Mouse (Mus musculus) intestine, postnatal 0 days (tissue): ENCODE results near the gene Pla2g16. TPM values are rescaled to one million over a fixed set of nuclear protein-coding genes. Genes with fewer than 3 reads are reported as not detected.

Source experiments
- ATAC-seq: fragments of 200-750 bp; cut with Nextera tagmentation; 2 replicates; pipeline ENCODE4 v1.8.0; 2017; ENCODE audit warnings: mild to moderate bottlenecking, moderate TSS enrichment, moderate library complexity
- H3K27ac ChIP-seq: fragments of 300-500 bp; sonication (generic); 2 replicates; pipeline ENCODE4 v1.5.1; 2014; ENCODE audit warnings: mild to moderate bottlenecking, low read depth, low read length, moderate library complexity
- H3K27me3 ChIP-seq: fragments of 300-500 bp; sonication (generic); replicated peaks from 2 replicates; pipeline ENCODE4 v1.6.1; 2014; ENCODE audit warnings: low read length, mixed read lengths; ENCODE audit not compliant: control insufficient read depth, insufficient read depth
- H3K36me3 ChIP-seq: fragments of 300-500 bp; sonication (generic); 2 replicates; pipeline ENCODE4 v1.6.1; 2014; ENCODE audit warnings: mild to moderate bottlenecking, moderate library complexity; ENCODE audit not compliant: control insufficient read depth, insufficient read depth
- H3K4me1 ChIP-seq: fragments of 300-500 bp; sonication (generic); replicated peaks from 2 replicates; pipeline ENCODE4 v1.6.1; 2014; ENCODE audit warnings: antibody characterized with exemption, low read length, mixed read lengths; ENCODE audit not compliant: control insufficient read depth, insufficient read depth
- H3K4me2 ChIP-seq: fragments of 300-500 bp; sonication (generic); replicated peaks from 2 replicates; pipeline ENCODE4 v1.6.1; 2014; ENCODE audit warnings: low read depth, mild to moderate bottlenecking, moderate library complexity
- H3K4me3 ChIP-seq: fragments of 300-500 bp; sonication (generic); 2 replicates; pipeline ENCODE4 v1.5.1; 2014; ENCODE audit warnings: low read depth, low read length
- H3K9ac ChIP-seq: fragments of 300-500 bp; sonication (generic); 2 replicates; pipeline ENCODE4 v1.6.1; 2014; ENCODE audit warnings: mild to moderate bottlenecking, low read depth, low read length
- H3K9me3 ChIP-seq: fragments of 300-500 bp; sonication (generic); 2 replicates; pipeline ENCODE4 v1.6.1; 2016; ENCODE audit warnings: mixed run types; ENCODE audit not compliant: control insufficient read depth
- CTCF ChIP-seq: sonication (generic); IDR thresholded peaks from 2 replicates; pipeline ENCODE4 v1.5.1; 2016; ENCODE audit warnings: low read depth, mild to moderate bottlenecking, control low read depth, antibody characterized with exemption, moderate library complexity
- WGBS: fragments of 180-500 bp; shearing (Covaris S2); extraction: QIAGEN DNeasy Blood & Tissue Kit; methylation state at CpG from one replicate; pipeline ENCODE4 v1.1.7; 2014; 5-methylcytosine and 5-hydroxymethylcytosine counted together
- polyA plus RNA-seq: library from polyadenylated mRNA; unstranded; fragments of >200 nt; fragmentation: Nextera tagmentation; extraction: Ambion mirVana; gene quantifications from 2 replicates; pipeline ENCODE4 v1.2.1, GENCODE M21; 2015

Pla2g16 gene
- polyA plus RNA-seq, 1 experiment from 2014 or later: 6.4 TPM

GRCm38 (mm10) chr19:7524879-7525278 is 32.4 kb upstream of the Pla2g16 start:
- ATAC-seq: no peak
- Histone ChIP-seq H3K27ac (no peak overlapping the region), H3K9ac (no peak overlapping the region), H3K4me1 (no peaks in the 10 kb centered on the region), H3K27me3 (no peaks in the 10 kb centered on the region), H3K9me3 (no peaks in the 10 kb centered on the region), H3K4me3 (no peak overlapping the region), H3K36me3 (peaks cover 37% of the 10 kb centered on the region), H3K4me2 (no peak overlapping the region)
- WGBS: 76% methylated on average over 3 of the region's 3 CpGs
- TF ChIP-seq CTCF: no peak

GRCm38 (mm10) chr19:7528639-7529428 is 28.4 kb upstream of the Pla2g16 start:
- no peak for ATAC-seq
- no peaks in the 10 kb centered on the region for H3K4me1 ChIP-seq
- H3K36me3 ChIP-seq: peaks cover 36% of the 10 kb centered on the region
- 53% methylated on average over 7 of the region's 7 CpGs for WGBS
- H3K9ac ChIP-seq: no peak overlapping the region
- peak; percentile 88 for TF ChIP-seq CTCF
- H3K4me3 ChIP-seq: no peak overlapping the region
- no peak overlapping the region for H3K4me2 ChIP-seq
- no peak overlapping the region for H3K27ac ChIP-seq
- H3K27me3 ChIP-seq: no peaks in the 10 kb centered on the region
- H3K9me3 ChIP-seq: no peaks in the 10 kb centered on the region

GRCm38 (mm10) chr19:7531906-7532305 is 25.4 kb upstream of the Pla2g16 start:
- no peaks in the 10 kb centered on the region for H3K9me3 ChIP-seq
- H3K27ac ChIP-seq: no peak overlapping the region
- WGBS: 93% methylated on average over 5 of the region's 5 CpGs
- no peak overlapping the region for H3K4me2 ChIP-seq
- no peaks in the 10 kb centered on the region for H3K27me3 ChIP-seq
- H3K4me1 ChIP-seq: no peaks in the 10 kb centered on the region
- no peak overlapping the region for H3K9ac ChIP-seq
- peaks cover 42% of the 10 kb centered on the region for H3K36me3 ChIP-seq
- no peak for ATAC-seq
- no peak overlapping the region for H3K4me3 ChIP-seq
- TF ChIP-seq CTCF: no peak

GRCm38 (mm10) chr19:7533891-7534290 is 23.4 kb upstream of the Pla2g16 start:
- H3K4me2 ChIP-seq: no peak overlapping the region
- TF ChIP-seq CTCF: no peak
- H3K9ac ChIP-seq: no peak overlapping the region
- H3K4me3 ChIP-seq: no peak overlapping the region
- no peaks in the 10 kb centered on the region for H3K9me3 ChIP-seq
- H3K27me3 ChIP-seq: no peaks in the 10 kb centered on the region
- H3K36me3 ChIP-seq: peaks cover 37% of the 10 kb centered on the region
- no peaks in the 10 kb centered on the region for H3K4me1 ChIP-seq
- H3K27ac ChIP-seq: no peak overlapping the region
- ATAC-seq: no peak
- WGBS: 80% methylated on average over 5 of the region's 5 CpGs

GRCm38 (mm10) chr19:7548924-7549323 is 8.3 kb upstream of the Pla2g16 start:
- Histone ChIP-seq H3K4me1 (no peaks in the 10 kb centered on the region), H3K4me3 (no peak overlapping the region), H3K9ac (no peak overlapping the region), H3K27ac (no peak overlapping the region), H3K9me3 (no peaks in the 10 kb centered on the region), H3K27me3 (no peaks in the 10 kb centered on the region), H3K36me3 (no peaks in the 10 kb centered on the region), H3K4me2 (no peak overlapping the region)
- WGBS: 90% methylated on average over 3 of the region's 3 CpGs
- TF ChIP-seq CTCF: no peak
- no peak for ATAC-seq

- WGBS: 29% methylated on average over 4 of the region's 4 CpGs
- TF ChIP-seq CTCF: no peak
- H3K27ac ChIP-seq: no peak overlapping the region
Observed at GRCm38 (mm10) chr19:7551550-7552300, 5.5 kb upstream of the Pla2g16 start.

More at GRCm38 (mm10) chr19:7551550-7552300, 5.5 kb upstream of the Pla2g16 start:
- no peak for ATAC-seq
- Histone ChIP-seq H3K27me3 (no peaks in the 10 kb centered on the region), H3K4me1 (no peaks in the 10 kb centered on the region), H3K4me3 (no peak overlapping the region), H3K4me2 (no peak overlapping the region), H3K9ac (no peak overlapping the region), H3K36me3 (no peaks in the 10 kb centered on the region), H3K9me3 (no peaks in the 10 kb centered on the region)
